Mouse (Mus musculus): ENCODE measurements around the gene Tnks1bp1.

Tnks1bp1 gene

GRCm38 (mm10) chr2:85043623-85044022, 4.2 kb upstream of the Tnks1bp1 start:
- no peak for DNase-seq

GRCm38 (mm10) chr2:85046222-85046621, 1.6 kb upstream of the Tnks1bp1 start:
- DNase-seq = no peak

GRCm38 (mm10) chr2:85047081-85047480, 741 bp upstream of the Tnks1bp1 start:
- peak in 1 of 2 experiments; percentile 17 for DNase-seq

GRCm38 (mm10) chr2:85048168-85048751, 438 bp downstream of the Tnks1bp1 start:
- peak; percentile 64 to 69 for DNase-seq

GRCm38 (mm10) chr2:85049277-85049676, 1.5 kb downstream of the Tnks1bp1 start:
- DNase-seq = peak in 1 of 2 experiments; percentile 28

- DNase-seq = peak in 1 of 2 experiments; percentile 41
Observed at GRCm38 (mm10) chr2:85050001-85050634, 2.3 kb downstream of the Tnks1bp1 start.

- DNase-seq = no peak
Observed at GRCm38 (mm10) chr2:85050746-85051145, 2.9 kb downstream of the Tnks1bp1 start.

- no peak for DNase-seq
Observed at GRCm38 (mm10) chr2:85053192-85053816, 5.5 kb downstream of the Tnks1bp1 start.

- no peak for DNase-seq
Observed at GRCm38 (mm10) chr2:85056711-85057110, 8.9 kb downstream of the Tnks1bp1 start.

GRCm38 (mm10) chr2:85059677-85060076, 11.9 kb downstream of the Tnks1bp1 start:
- no peak for DNase-seq

GRCm38 (mm10) chr2:85060591-85061060, 12.8 kb downstream of the Tnks1bp1 start:
- no peak for DNase-seq

GRCm38 (mm10) chr2:85061107-85061541, 13.3 kb downstream of the Tnks1bp1 start:
- no peak for DNase-seq

- no peak for DNase-seq
Observed at GRCm38 (mm10) chr2:85065141-85065875, 17.5 kb downstream of the Tnks1bp1 start.

GRCm38 (mm10) chr2:85066937-85067336, 19.1 kb downstream of the Tnks1bp1 start:
- DNase-seq = no peak

GRCm38 (mm10) chr2:85067903-85068625, 20.2 kb downstream of the Tnks1bp1 start:
- DNase-seq = no peak

- DNase-seq = no peak
Observed at GRCm38 (mm10) chr2:85068626-85069025, 20.8 kb downstream of the Tnks1bp1 start.

GRCm38 (mm10) chr2:85070086-85070485, 22.3 kb downstream of the Tnks1bp1 start:
- no peak for DNase-seq

- no peak for DNase-seq
Observed at GRCm38 (mm10) chr2:85071921-85072320, 24.1 kb downstream of the Tnks1bp1 start.

GRCm38 (mm10) chr2:85073751-85074150, 25.9 kb downstream of the Tnks1bp1 start:
- DNase-seq = no peak

- DNase-seq = no peak
Observed at GRCm38 (mm10) chr2:85088716-85089646, 41.2 kb downstream of the Tnks1bp1 start.

- no peak for DNase-seq
Observed at GRCm38 (mm10) chr2:85091325-85091724, 43.5 kb downstream of the Tnks1bp1 start.
